8 mouse cellular contexts compared by ENCODE assay signal in the genomic region with DNA sequence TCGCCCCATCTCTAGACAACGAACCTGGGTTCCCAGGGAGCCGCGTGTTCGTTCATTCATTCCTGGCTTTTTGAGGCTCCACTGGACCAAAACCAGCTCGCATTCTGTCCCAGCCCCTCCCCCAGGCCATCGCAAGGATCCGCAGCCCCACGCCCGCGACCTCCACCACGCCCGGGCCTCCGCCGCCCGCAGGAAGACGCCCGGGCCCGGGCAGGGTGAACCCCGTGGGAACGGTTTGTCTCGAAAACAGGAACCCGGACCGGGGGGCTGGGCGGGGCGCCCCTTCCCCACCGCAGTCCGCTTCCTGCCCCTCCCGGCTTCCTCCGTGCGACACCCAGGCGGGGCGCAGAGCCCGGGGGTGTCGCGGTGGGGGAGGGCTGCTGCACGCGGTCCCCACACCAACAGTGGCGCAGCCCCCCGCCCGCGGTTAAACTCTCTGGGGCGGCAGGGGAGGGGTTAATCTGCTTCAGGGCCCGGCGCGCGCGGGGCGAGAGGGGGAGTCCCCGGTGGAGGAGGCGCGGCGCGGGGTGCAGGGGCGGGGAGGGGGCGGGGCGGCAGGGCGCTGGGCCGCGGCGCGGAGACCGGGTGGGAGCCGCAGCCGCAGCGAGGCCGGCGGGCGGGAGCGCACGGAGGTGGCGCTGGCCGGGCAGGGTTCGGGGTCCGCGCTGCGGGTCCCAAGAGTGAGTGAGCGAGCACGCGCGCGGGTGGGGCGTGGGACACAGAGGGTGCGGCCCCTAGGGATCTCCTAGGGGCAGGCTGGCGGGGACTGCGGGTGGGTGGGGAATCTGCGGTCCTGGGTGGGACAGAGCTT. TPM values are rescaled to one million over a fixed set of nuclear protein-coding genes. Genes with fewer than 3 reads are reported as not detected.
DNase-seq lines count a peak whose midpoint lies in the region; ATAC-seq lines count a peak whose summit lies in the region.

Gene Rasgrp2 (plus strand): TSS at position 56 of the 811 bp plus-strand sequence.

- WGBS in hindbrain, embryonic 16.5 days = under 1% methylated on average over 68 of the region's 87 CpGs
- WGBS in midbrain, embryonic 10.5 days = under 1% methylated on average over 86 of the region's 87 CpGs
- under 1% methylated on average over 79 of the region's 87 CpGs for WGBS in stomach, embryonic 14.5 days

- peaks cover 24% of the 10 kb centered on the region for H3K4me1 ChIP-seq in hindbrain, embryonic 16.5 days (ENCODE audit: control insufficient read depth, insufficient read depth, low read depth, low read length)
- peaks cover 63% of the 10 kb centered on the region for H3K4me1 ChIP-seq in midbrain, embryonic 10.5 days
- H3K4me1 ChIP-seq in stomach, embryonic 14.5 days (ENCODE audit: control insufficient read depth, insufficient read depth, low read length) = peaks cover 20% of the 10 kb centered on the region

- no peaks in the 10 kb centered on the region for H3K9me3 ChIP-seq in hindbrain, embryonic 16.5 days (ENCODE audit: control insufficient read depth, low read length)
- no peaks in the 10 kb centered on the region for H3K9me3 ChIP-seq in midbrain, embryonic 10.5 days (replicated peaks)
- H3K9me3 ChIP-seq in stomach, embryonic 14.5 days (ENCODE audit: control insufficient read depth, low read depth, low read length) = no peaks in the 10 kb centered on the region

- intact Hi-C loops in left cerebral cortex, postnatal 4 days (cut with DNase I) = no loop called here

- peak; percentile 56 to 66 for DNase-seq in cerebellum, postnatal 10 days
- DNase-seq in cerebellum, adult 11-12 months = no peak
- DNase-seq in adrenal gland, postnatal 14 days = peak; percentile 74
- DNase-seq in gastrocnemius, postnatal 10 days = peak; percentile 56
- DNase-seq in left cerebral cortex, postnatal 4 days = no peak
- peak; percentile 53 for DNase-seq in midbrain, embryonic 10.5 days (ENCODE audit: low spot score)

- ATAC-seq in hindbrain, embryonic 16.5 days = 0 out of 2 replicates have a peak, but pooled peaks have one; percentile 18
- ATAC-seq in stomach, embryonic 14.5 days (ENCODE audit: insufficient number of reproducible peaks, insufficient read depth, low FRiP score, low read depth) = 0 out of 2 replicates have a peak, but pooled peaks have one; percentile 14

- no peaks in the 10 kb centered on the region for H3K36me3 ChIP-seq in hindbrain, embryonic 16.5 days (ENCODE audit: control insufficient read depth, insufficient read depth, low read length)
- H3K36me3 ChIP-seq in midbrain, embryonic 10.5 days = no peaks in the 10 kb centered on the region
- no peaks in the 10 kb centered on the region for H3K36me3 ChIP-seq in stomach, embryonic 14.5 days (ENCODE audit: control insufficient read depth, insufficient read depth, low read length)

- peak within 1 kb of the TSS; percentile 86 for H3K9ac ChIP-seq in hindbrain, embryonic 16.5 days (ENCODE audit: low read depth, low read length)
- peak within 1 kb of the TSS; percentile 25; the same call in 1 of the 2 replicates for H3K9ac ChIP-seq in stomach, embryonic 14.5 days (replicated peaks; ENCODE audit: low read depth, low read length)

- peak within 1 kb of the TSS; percentile 73 for H3K4me3 ChIP-seq in hindbrain, embryonic 16.5 days (ENCODE audit: low read length)
- peak within 1 kb of the TSS; percentile 66 for H3K4me3 ChIP-seq in midbrain, embryonic 10.5 days
- peak within 1 kb of the TSS; percentile 57 for H3K4me3 ChIP-seq in stomach, embryonic 14.5 days (ENCODE audit: low read depth, low read length)

- peak within 1 kb of the TSS; percentile 99 for H3K4me2 ChIP-seq in hindbrain, embryonic 16.5 days (ENCODE audit: low read length)
- peak within 1 kb of the TSS; percentile 92 for H3K4me2 ChIP-seq in stomach, embryonic 14.5 days (replicated peaks; ENCODE audit: low read depth, low read length)

- peak within 1 kb of the TSS; percentile 87 for H3K27ac ChIP-seq in hindbrain, embryonic 16.5 days (ENCODE audit: low read depth, low read length)
- peak within 1 kb of the TSS; percentile 87 for H3K27ac ChIP-seq in midbrain, embryonic 10.5 days (replicated peaks)
- peak within 1 kb of the TSS; percentile 35; the same call in 1 of the 2 replicates for H3K27ac ChIP-seq in stomach, embryonic 14.5 days (ENCODE audit: low read length)

- no peaks in the 10 kb centered on the region for H3K27me3 ChIP-seq in hindbrain, embryonic 16.5 days (replicated peaks; ENCODE audit: control insufficient read depth, insufficient read depth, low read length)
- H3K27me3 ChIP-seq in midbrain, embryonic 10.5 days (ENCODE audit: low read depth, poor library complexity, severe bottlenecking) = peaks cover 71% of the 10 kb centered on the region
- H3K27me3 ChIP-seq in stomach, embryonic 14.5 days (ENCODE audit: control insufficient read depth, insufficient read depth, low read length) = no peaks in the 10 kb centered on the region

RNA-seq across cellular contexts. Expression of gene Rasgrp2, which starts in this region (rescaled TPM):
- total RNA-seq in adrenal gland, postnatal 14 days (2021) = 51.5 and 82.7 TPM in 2 replicates
- total RNA-seq in gastrocnemius, postnatal 10 days (2021) = 10 to 100 TPM; 30.5 to 31.4 TPM
- polyA plus RNA-seq in hindbrain, embryonic 16.5 days (2015; fragmentation: Nextera tagmentation; extraction: Ambion mirVana) = 184 and 232 TPM in 2 replicates
- total RNA-seq in left cerebral cortex, postnatal 4 days (2021) = 100 to 1,000 TPM; 225 to 228 TPM
- 13.5 and 16.3 TPM in 2 replicates for polyA plus RNA-seq in midbrain, embryonic 10.5 days (2016; fragmentation: Nextera tagmentation; extraction: Ambion mirVana)
- polyA plus RNA-seq in stomach, embryonic 14.5 days (2014; fragmentation: Nextera tagmentation; extraction: Ambion mirVana) = 38.6 and 47.8 TPM in 2 replicates

Comparison
In these comparisons a context has a peak if more than half of its experiments do, and no peak if none do; other contexts are left out.
1. DNase-seq: peak in cerebellum, postnatal 10 days (2 of 2), adrenal gland, postnatal 14 days (single experiment), gastrocnemius, postnatal 10 days (single experiment) and midbrain, embryonic 10.5 days (single experiment); none in cerebellum, adult 11-12 months (single experiment) and left cerebral cortex, postnatal 4 days (single experiment).
2. H3K27ac ChIP-seq: peak in every context shown above with its lines; median percentile 87 in hindbrain, embryonic 16.5 days; 87 in midbrain, embryonic 10.5 days; 35 in stomach, embryonic 14.5 days.
3. Peak in every context shown above with its lines, with median percentiles within 50 percentile points of each other: H3K4me3 ChIP-seq.